Mouse (Mus musculus) MEL (cell line): Measurements from ENCODE around the gene Tbx21. TPM values are rescaled to one million over a fixed set of nuclear protein-coding genes. Genes with fewer than 3 reads are reported as not detected.
A peak's percentile ranks its signal among the peaks of the same experiment; 100 is the strongest.

Source experiments
- DNase-seq: peaks from one replicate; pipeline ENCODE4 v3.0.0; 2011; ENCODE audit warnings: low read depth, low spot score
- H3K27ac ChIP-seq: 2 replicates; pipeline ENCODE4 v1.5.1; 2012; ENCODE audit warnings: low read depth, mild to moderate bottlenecking, control low read depth, low read length, moderate library complexity; ENCODE audit not compliant: control insufficient read depth
- H3K27me3 ChIP-seq, 2 experiments: fragments of 150-350 bp in 1 of 2; sonication (generic) in 1 of 2; 2 replicates each; pipeline ENCODE4 v1.6.1; 2012; ENCODE audit warnings: low read length in 2 of 2, mild to moderate bottlenecking in 2 of 2, improper control_type of control experiment in 1 of 2, moderate library complexity in 1 of 2; ENCODE audit not compliant: insufficient read depth in 2 of 2, control insufficient read depth in 1 of 2
- H3K36me3 ChIP-seq, 2 experiments: 2 replicates each; pipeline ENCODE4 v1.6.1; 2012 to 2014; ENCODE audit warnings: low read length in 2 of 2, improper control_type of control experiment in 1 of 2, inconsistent platforms in 1 of 2, mild to moderate bottlenecking in 1 of 2; ENCODE audit not compliant: insufficient read depth in 2 of 2, control insufficient read depth in 1 of 2
- H3K4me1 ChIP-seq, 2 experiments: fragments of 150-350 bp in 1 of 2; sonication (generic) in 1 of 2; 2 replicates each; pipeline ENCODE4 v1.6.1; 2012; ENCODE audit warnings: low read length in 2 of 2, improper control_type of control experiment in 1 of 2, mild to moderate bottlenecking in 1 of 2; ENCODE audit not compliant: insufficient read depth in 2 of 2, control insufficient read depth in 1 of 2
- H3K4me3 ChIP-seq, 2 experiments: fragments of 150-350 bp in 1 of 2; sonication (generic) in 1 of 2; 2 replicates each; pipeline ENCODE4 v1.5.1; 2012; ENCODE audit warnings: low read depth in 2 of 2, low read length in 2 of 2, mild to moderate bottlenecking in 2 of 2, moderate library complexity in 2 of 2, control low read depth in 1 of 2, improper control_type of control experiment in 1 of 2; ENCODE audit not compliant: control insufficient read depth in 1 of 2, insufficient read depth in 1 of 2
- H3K79me2 ChIP-seq: 2 replicates; pipeline ENCODE4 v1.6.1; 2012; ENCODE audit warnings: mild to moderate bottlenecking, low read length, moderate library complexity; ENCODE audit not compliant: control insufficient read depth, poor library complexity, insufficient read depth
- H3K9ac ChIP-seq: 2 replicates; pipeline ENCODE4 v1.6.1; 2012; ENCODE audit warnings: low read depth, mild to moderate bottlenecking, control low read depth, low read length, moderate library complexity; ENCODE audit not compliant: control insufficient read depth, poor library complexity, severe bottlenecking
- H3K9me3 ChIP-seq: fragments of 150-350 bp; sonication (generic); replicated peaks from 2 replicates; pipeline ENCODE4 v1.6.1; 2012; ENCODE audit warnings: mild to moderate bottlenecking, low read length, improper control_type of control experiment, moderate library complexity; ENCODE audit not compliant: insufficient read depth
- CHD1 ChIP-seq: IDR thresholded peaks from 2 replicates; pipeline ENCODE4 v1.6.1; 2012; ENCODE audit warnings: low read depth, mild to moderate bottlenecking, inconsistent platforms, low read length, improper control_type of control experiment
- CHD2 ChIP-seq: IDR thresholded peaks from 2 replicates; pipeline ENCODE4 v1.6.1; 2011; ENCODE audit warnings: low read length, improper control_type of control experiment
- E2F4 ChIP-seq: IDR thresholded peaks from 2 replicates; pipeline ENCODE4 v1.6.1; 2011; ENCODE audit warnings: low read depth, low read length, improper control_type of control experiment, borderline replicate concordance
- ELF1 ChIP-seq: IDR thresholded peaks from 2 replicates; pipeline ENCODE4 v1.6.1; 2014; ENCODE audit warnings: low read depth, mild to moderate bottlenecking, inconsistent platforms, low read length, improper control_type of control experiment, moderate library complexity
- ETS1 ChIP-seq: IDR thresholded peaks from 2 replicates; pipeline ENCODE4 v1.6.1; 2012; ENCODE audit warnings: low read depth, mild to moderate bottlenecking, inconsistent platforms, low read length, improper control_type of control experiment, moderate library complexity
- GABPA ChIP-seq: IDR thresholded peaks from 2 replicates; pipeline ENCODE4 v1.6.1; 2012; ENCODE audit warnings: low read depth, mild to moderate bottlenecking, inconsistent platforms, low read length, improper control_type of control experiment, moderate library complexity
- GATA1 ChIP-seq: IDR thresholded peaks from 2 replicates; pipeline ENCODE4 v1.6.1; 2011; ENCODE audit warnings: low read depth, low read length, improper control_type of control experiment
- JUND ChIP-seq: IDR thresholded peaks from 2 replicates; pipeline ENCODE4 v1.6.1; 2011; ENCODE audit warnings: low read depth, mild to moderate bottlenecking, improper control_type of control experiment, low read length
- MXI1 ChIP-seq: IDR thresholded peaks from 2 replicates; pipeline ENCODE4 v1.6.1; 2011; ENCODE audit warnings: mild to moderate bottlenecking, low read depth, low read length, improper control_type of control experiment
- MYC ChIP-seq: IDR thresholded peaks from 2 replicates; pipeline ENCODE4 v1.6.1; 2011; ENCODE audit warnings: low read depth, mild to moderate bottlenecking, low read length, improper control_type of control experiment, moderate library complexity
- NRF1 ChIP-seq: IDR thresholded peaks from 2 replicates; pipeline ENCODE4 v1.6.1; 2014; ENCODE audit warnings: low read depth, mild to moderate bottlenecking, inconsistent platforms, low read length, improper control_type of control experiment, moderate library complexity; ENCODE audit not compliant: poor library complexity, insufficient read depth, severe bottlenecking
- POLR2AphosphoS2 ChIP-seq: IDR thresholded peaks from 2 replicates; pipeline ENCODE4 v1.6.1; 2011; ENCODE audit warnings: low read length, improper control_type of control experiment
- POLR2AphosphoS5 ChIP-seq: IDR thresholded peaks from 2 replicates; pipeline ENCODE4 v1.6.1; 2012; ENCODE audit warnings: low read depth, borderline replicate concordance, mild to moderate bottlenecking, inconsistent platforms, low read length, moderate library complexity, mixed read lengths
- RAD21 ChIP-seq: IDR thresholded peaks from 2 replicates; pipeline ENCODE4 v1.6.1; 2011; ENCODE audit warnings: mild to moderate bottlenecking, low read depth, low read length, improper control_type of control experiment
- SIN3A ChIP-seq: IDR thresholded peaks from 2 replicates; pipeline ENCODE4 v1.6.1; 2012; ENCODE audit warnings: low read length, improper control_type of control experiment, inconsistent platforms
- UBTF ChIP-seq: IDR thresholded peaks from 2 replicates; pipeline ENCODE4 v1.6.1; 2012; ENCODE audit warnings: low read depth, mild to moderate bottlenecking, inconsistent platforms, low read length, improper control_type of control experiment, moderate library complexity, borderline replicate concordance; ENCODE audit not compliant: insufficient read depth
- USF2 ChIP-seq, 2 experiments: IDR thresholded peaks; 2 replicates each; pipeline ENCODE4 v1.6.1; 2011 to 2012; ENCODE audit warnings: improper control_type of control experiment in 2 of 2, low read length in 2 of 2, borderline replicate concordance in 1 of 2, inconsistent platforms in 1 of 2, low read depth in 1 of 2, mild to moderate bottlenecking in 1 of 2; ENCODE audit not compliant: insufficient read depth in 1 of 2
- ZKSCAN1 ChIP-seq: IDR thresholded peaks from 2 replicates; pipeline ENCODE4 v1.6.1; 2012; ENCODE audit warnings: low read depth, mild to moderate bottlenecking, inconsistent platforms, low read length, improper control_type of control experiment, moderate library complexity
- ZMIZ1 ChIP-seq: IDR thresholded peaks from 2 replicates; pipeline ENCODE4 v1.6.1; 2012; ENCODE audit warnings: low read depth, mild to moderate bottlenecking, inconsistent platforms, low read length, improper control_type of control experiment, moderate library complexity
- ZNF384 ChIP-seq: IDR thresholded peaks from 2 replicates; pipeline ENCODE4 v1.6.1; 2012; ENCODE audit warnings: low read depth, mild to moderate bottlenecking, inconsistent platforms, low read length, improper control_type of control experiment
- polyA plus RNA-seq, 2 experiments: library from polyadenylated mRNA; stranded (reverse) in 1 of 2; unstranded in 1 of 2; fragments of >175 nt in 1 of 2; fragments of >200 nt in 1 of 2; gene quantifications; 2 replicates each; pipeline versions ENCODE4 v1.2.1 to v1.2.4; 2012; ENCODE audit warnings: low replicate concordance in 2 of 2, low read depth in 1 of 2; ENCODE audit not compliant: insufficient read length in 2 of 2, insufficient read depth in 1 of 2, missing spikeins in 1 of 2
- total RNA-seq: library from RNA; depleted of rRNA; stranded (reverse); fragments of 300-350 nt; gene quantifications from 2 replicates; pipeline ENCODE4 v1.2.3, GENCODE M21; 2012

The Tbx21 gene
- total and polyA plus RNA-seq, 3 experiments, result not detected

DNA sequence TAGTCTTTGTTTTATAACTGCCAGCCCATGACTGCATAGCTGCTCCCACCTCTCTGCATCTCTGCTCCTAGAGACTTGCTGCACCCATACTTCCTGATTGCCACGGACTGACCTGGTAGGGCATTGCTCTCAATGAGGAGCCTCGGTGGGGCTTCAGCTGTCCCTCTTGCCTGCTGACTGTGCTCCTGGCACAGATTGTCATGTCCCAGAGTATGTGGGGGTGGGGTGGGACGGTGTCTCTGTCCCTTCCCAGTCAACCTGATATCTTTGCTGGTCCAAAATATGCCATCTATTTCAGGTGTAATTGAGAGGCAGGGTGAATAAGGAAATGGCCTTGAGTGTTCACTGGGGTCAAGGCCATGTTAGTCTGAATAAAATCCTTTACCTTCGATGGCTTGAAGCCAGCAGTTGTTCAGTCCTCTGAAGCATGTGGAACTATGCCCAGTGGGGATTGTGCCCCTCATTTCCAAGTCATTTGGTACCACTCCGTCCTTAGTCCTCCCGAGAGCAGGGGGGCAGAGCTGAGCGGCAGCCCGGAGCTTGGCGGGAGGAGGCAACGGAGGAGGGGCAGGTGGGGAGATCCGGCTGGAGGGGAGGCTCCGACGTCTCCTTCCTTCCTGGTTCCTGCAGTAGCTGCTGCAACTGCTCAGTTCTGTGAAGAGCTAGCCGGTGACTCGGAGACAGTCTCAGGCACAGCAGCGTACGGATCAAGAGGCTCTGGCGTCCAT, 64.8 kb downstream of the Tbx21 start, which contains the start of gene Osbpl7 (continued):
- TF ChIP-seq JUND (no peak), SIN3A (peak; percentile 93), CHD1 (no peak), ELF1 (peak; percentile 92), NRF1 (no peak), ETS1 (peak; percentile 52; the same call in 1 of the 2 replicates), RAD21 (no peak), POLR2AphosphoS5 (no peak), E2F4 (peak; percentile 78; the same call in 1 of the 2 replicates), ZNF384 (peak; percentile 74), ZKSCAN1 (no peak), GATA1 (no peak), MYC (peak; percentile 67; the same call in 1 of the 2 replicates), MXI1 (peak; percentile 66), UBTF (0 out of 2 replicates have a peak, but pooled peaks have one; percentile 70), USF2 (IDR thresholded peaks at IDR 0.05; ENCODE audit: borderline replicate concordance in 1 of 2, insufficient read depth in 1 of 2, low read depth in 1 of 2, low read length in 2 of 2) (no peak), CHD2 (no peak), GABPA (peak; percentile 77; the same call in 1 of the 2 replicates)

DNA sequence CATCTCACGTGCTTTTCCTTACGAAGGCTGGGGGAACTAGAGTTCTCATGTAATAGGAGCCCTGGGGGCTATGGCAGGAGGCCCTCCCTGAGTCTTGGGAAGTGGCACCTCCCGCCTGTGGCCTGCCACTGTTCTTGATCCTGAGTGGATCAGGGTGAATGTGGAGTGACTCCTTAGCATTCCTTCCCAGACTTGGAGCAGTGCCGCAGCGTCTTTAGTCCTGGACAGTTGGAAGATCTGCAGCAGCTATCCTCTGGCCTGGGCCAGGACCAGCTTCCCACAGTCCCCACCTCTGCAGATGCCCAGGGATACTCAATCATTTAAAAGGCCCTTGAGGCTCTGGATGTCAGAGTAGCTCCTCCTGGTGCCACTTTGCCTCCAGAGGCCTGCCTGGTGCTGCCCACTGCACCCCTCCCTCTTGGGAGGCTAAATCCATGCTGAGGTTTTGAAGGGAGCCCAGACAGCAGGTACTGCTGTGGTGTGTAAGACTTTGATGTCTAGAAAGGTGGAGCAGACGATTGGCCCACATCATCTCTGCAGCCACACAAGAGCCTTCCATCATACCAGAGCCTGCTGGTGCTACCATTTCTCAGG, 65.5 kb downstream of the Tbx21 start:
- no peak overlapping the region for H3K27ac ChIP-seq
- H3K27me3 ChIP-seq, result no peaks in the 10 kb centered on the region
- peaks cover 0 to 16% of the 10 kb centered on the region in 2 experiments; a peak in 2 of 4 replicates for H3K4me1 ChIP-seq
- H3K9ac ChIP-seq, result no peak overlapping the region
- no peaks in the 10 kb centered on the region for H3K9me3 ChIP-seq
- H3K36me3 ChIP-seq, result no peaks in the 10 kb centered on the region
- H3K79me2 ChIP-seq, result peaks cover 10% of the 10 kb centered on the region
- H3K4me3 ChIP-seq, result no peak overlapping the region
- no peak for DNase-seq
- TF ChIP-seq MXI1 (no peak), ZMIZ1 (no peak), USF2 (IDR thresholded peaks at IDR 0.05; ENCODE audit: borderline replicate concordance in 1 of 2, insufficient read depth in 1 of 2, low read depth in 1 of 2, low read length in 2 of 2) (no peak), CHD2 (no peak), POLR2AphosphoS2 (peak; percentile 84)
